Mouse (Mus musculus) G1E (cell line): ENCODE data around the gene Thrb.

Experiments used
- CTCF ChIP-seq: IDR thresholded peaks from 2 replicates; pipeline ENCODE4 v1.5.1; 2012; ENCODE audit warnings: low read depth, low read length, inconsistent platforms, mixed read lengths
- GATA1 ChIP-seq: IDR thresholded peaks from 2 replicates; pipeline ENCODE4 v1.6.1; 2012; ENCODE audit warnings: borderline replicate concordance, low read length, inconsistent platforms, mixed read lengths
- POLR2AphosphoS5 ChIP-seq: IDR thresholded peaks from 2 replicates; pipeline ENCODE4 v1.6.1; 2012; ENCODE audit warnings: low read depth, low read length, inconsistent platforms; ENCODE audit not compliant: insufficient replicate concordance
- TAL1 ChIP-seq: conservative IDR thresholded peaks from 2 replicates; pipeline ENCODE4 v1.6.1; 2012; ENCODE audit warnings: low read depth, low read length, inconsistent platforms, mixed read lengths

DNA sequence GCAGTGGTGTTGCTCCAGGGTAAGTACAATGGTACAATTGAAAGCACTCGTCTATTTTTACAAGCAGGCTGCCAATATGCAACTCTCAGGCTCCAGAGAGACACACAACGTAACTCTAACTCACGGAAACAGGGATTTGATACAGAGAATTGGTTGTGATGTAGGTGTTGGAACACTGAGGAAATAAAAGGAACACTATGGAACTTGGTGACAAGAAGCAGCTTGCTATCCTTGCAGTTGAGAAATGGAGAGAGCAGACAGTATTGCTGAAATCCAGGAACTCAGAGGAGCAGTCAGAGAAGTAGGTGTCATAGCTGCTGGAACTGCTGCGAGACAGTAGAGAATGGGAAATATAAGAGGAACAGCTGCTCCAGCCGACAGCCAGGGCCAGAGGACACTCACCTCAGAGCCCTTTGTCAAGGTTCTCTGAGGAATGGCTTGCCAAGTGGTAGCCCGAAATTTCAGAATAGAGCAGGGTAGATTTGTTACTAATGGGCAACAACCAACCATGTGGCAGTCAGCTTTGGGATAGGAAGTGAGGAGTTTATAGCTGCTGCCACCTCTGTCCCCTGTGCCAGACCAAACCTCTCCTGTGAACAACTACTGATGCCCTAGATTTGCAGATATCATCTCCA lies 252.6 kb downstream of the Thrb start:
- TF ChIP-seq TAL1 = no peak
- TF ChIP-seq CTCF = no peak
- TF ChIP-seq GATA1 = no peak
- TF ChIP-seq POLR2AphosphoS5 = no peak
